Mouse (Mus musculus): ENCODE measurements around the gene Tnpo3.

- TF ChIP-seq POLR2A (IDR thresholded peaks at IDR 0.05; ENCODE audit: control insufficient read depth, extremely low read depth, insufficient read depth, low read length, poor library complexity) (no peak), CTCF (IDR thresholded peaks at IDR 0.05; ENCODE audit: borderline replicate concordance, control insufficient read depth, extremely low read depth, insufficient read depth, low read length, poor library complexity) (no peak)
These were observed 23.0 kb upstream of the Tnpo3 start for GRCm38 (mm10) chr6:29632552-29633292.
